Mouse (Mus musculus) layer of hippocampus, adult 9-10 months (tissue): Measurements from ENCODE around the gene Prelid1.

Source experiments
- DNase-seq: peaks from one replicate; pipeline ENCODE4 v3.0.0; 2022; ENCODE audit warnings: low spot score

Prelid1 gene

GRCm38 (mm10) chr13:55319931-55320533 is at the start of gene Prelid1:
Gene Prelid1 (plus strand): TSS chr13:55320500.
- no peak for DNase-seq

GRCm38 (mm10) chr13:55277203-55277602 is 43.1 kb upstream of the Prelid1 start:
- no peak for DNase-seq

- no peak for DNase-seq
These were observed 42.7 kb upstream of the Prelid1 start for GRCm38 (mm10) chr13:55277646-55278045.

- no peak for DNase-seq
These were observed 31.4 kb upstream of the Prelid1 start for GRCm38 (mm10) chr13:55288854-55289253.

- DNase-seq = no peak
These were observed 23.5 kb upstream of the Prelid1 start for GRCm38 (mm10) chr13:55296760-55297159.

- DNase-seq = no peak
These were observed 19.4 kb upstream of the Prelid1 start for GRCm38 (mm10) chr13:55300913-55301312.

GRCm38 (mm10) chr13:55312028-55312630 is 8.2 kb upstream of the Prelid1 start:
- DNase-seq = no peak

- no peak for DNase-seq
These were observed 7.2 kb upstream of the Prelid1 start for GRCm38 (mm10) chr13:55313051-55313450.

- no peak for DNase-seq
These were observed 5.3 kb upstream of the Prelid1 start for GRCm38 (mm10) chr13:55314891-55315412.

- no peak for DNase-seq
These were observed 1.9 kb upstream of the Prelid1 start for GRCm38 (mm10) chr13:55318351-55318750.

- DNase-seq = no peak
These were observed 1.3 kb downstream of the Prelid1 start, which contains the start of gene Rab24 for GRCm38 (mm10) chr13:55321434-55322129. Gene Rab24 (minus strand): TSS chr13:55321946.

- DNase-seq = no peak
These were observed 2.0 kb downstream of the Prelid1 start for GRCm38 (mm10) chr13:55322130-55322825.

GRCm38 (mm10) chr13:55325596-55325995 is 5.3 kb downstream of the Prelid1 start:
- no peak for DNase-seq

GRCm38 (mm10) chr13:55327169-55327568 is 6.9 kb downstream of the Prelid1 start:
- no peak for DNase-seq

- peak; percentile 96 for DNase-seq
These were observed 7.3 kb downstream of the Prelid1 start for GRCm38 (mm10) chr13:55327633-55328032.

- DNase-seq = no peak
These were observed 7.9 kb downstream of the Prelid1 start for GRCm38 (mm10) chr13:55328171-55328570.

GRCm38 (mm10) chr13:55328641-55329040 is 8.3 kb downstream of the Prelid1 start:
- DNase-seq = no peak

GRCm38 (mm10) chr13:55329109-55329682 is 8.9 kb downstream of the Prelid1 start:
- no peak for DNase-seq

- no peak for DNase-seq
These were observed 9.6 kb downstream of the Prelid1 start, which contains the start of gene Mxd3 for GRCm38 (mm10) chr13:55329683-55330566. Gene Mxd3 (minus strand): TSS chr13:55329823.

GRCm38 (mm10) chr13:55330567-55331400 is 10.5 kb downstream of the Prelid1 start:
- no peak for DNase-seq
